Mouse (Mus musculus): ENCODE measurements at regions not wholly inside any gene's neighbourhood (a gene's known extent, or its start where the extent isn't known, plus 50 kb on each side); places are given as distances from the start of the nearest gene placed in this dataset.

DNA sequence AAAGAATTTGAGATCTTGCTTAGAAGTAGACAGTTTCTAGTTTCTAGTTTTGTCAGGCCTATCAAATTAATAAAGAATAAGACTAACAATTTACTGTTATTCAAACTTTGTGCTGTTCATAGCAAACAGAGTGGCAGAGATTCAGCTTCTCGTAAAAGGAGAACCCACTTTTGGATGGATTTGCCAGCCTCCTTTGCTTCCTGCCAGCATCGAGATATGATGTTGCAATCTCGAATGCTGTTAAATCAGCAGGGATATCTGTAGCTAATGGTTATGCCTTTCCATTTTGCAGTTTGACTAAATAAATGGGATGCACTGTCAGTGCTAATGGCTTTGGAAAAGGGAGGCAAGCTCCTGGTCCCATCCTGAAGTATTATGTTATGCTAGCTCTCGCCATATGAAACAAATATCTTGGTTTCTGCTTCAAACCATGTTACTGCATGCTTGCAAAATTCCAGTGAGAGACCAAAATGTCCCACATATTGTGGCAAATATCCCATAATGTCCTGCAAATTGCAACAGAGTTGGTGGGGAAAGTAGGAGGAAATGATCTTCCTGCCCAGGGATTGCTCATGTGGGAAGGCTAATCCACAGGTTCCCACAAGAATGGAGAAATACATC, 199.9 kb upstream of the Zeb2 start:
- DNase-seq = no peak

DNA sequence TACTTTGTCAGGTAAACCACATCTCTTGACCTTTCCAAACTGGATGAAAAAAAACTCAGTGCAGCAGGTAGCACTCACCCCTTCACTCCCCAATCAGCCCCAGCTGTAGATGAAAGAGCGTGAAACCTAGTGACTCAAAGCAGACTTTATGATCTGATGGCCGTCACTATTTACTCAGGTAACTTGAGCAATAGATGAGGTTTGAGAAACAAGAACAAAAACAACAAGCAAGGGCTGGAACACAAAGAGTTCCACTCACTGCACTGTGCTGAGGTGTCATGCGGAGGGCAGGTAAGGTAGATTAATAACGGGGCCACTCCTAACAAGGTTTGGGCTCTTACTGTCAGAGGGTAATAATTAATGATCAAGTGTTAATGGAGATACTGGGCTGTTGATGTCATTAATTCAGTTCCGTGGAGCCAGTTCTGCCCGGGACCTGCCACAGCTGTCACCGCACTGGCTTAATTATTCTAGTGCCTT, 170.4 kb upstream of the Zeb2 start:
- DNase-seq = no peak

DNA sequence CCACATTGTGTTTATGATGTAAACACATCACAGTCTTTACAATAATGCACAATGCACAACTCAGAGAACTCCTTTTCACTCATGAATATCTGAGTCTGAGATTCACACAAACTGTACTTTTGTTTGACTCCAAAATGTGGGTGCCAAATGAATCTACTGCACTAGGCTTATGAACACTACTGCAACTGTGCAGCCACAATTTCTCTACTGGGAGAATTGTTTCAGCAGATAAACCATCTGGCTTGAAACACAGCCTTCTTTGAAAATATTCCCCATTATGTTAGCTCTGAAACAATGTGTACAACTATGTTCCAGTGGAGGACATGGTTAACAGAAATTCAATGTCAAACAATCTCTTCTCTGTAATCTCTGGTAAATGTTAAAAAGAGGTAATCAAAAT, 166.6 kb upstream of the Zeb2 start:
- DNase-seq = no peak

DNA sequence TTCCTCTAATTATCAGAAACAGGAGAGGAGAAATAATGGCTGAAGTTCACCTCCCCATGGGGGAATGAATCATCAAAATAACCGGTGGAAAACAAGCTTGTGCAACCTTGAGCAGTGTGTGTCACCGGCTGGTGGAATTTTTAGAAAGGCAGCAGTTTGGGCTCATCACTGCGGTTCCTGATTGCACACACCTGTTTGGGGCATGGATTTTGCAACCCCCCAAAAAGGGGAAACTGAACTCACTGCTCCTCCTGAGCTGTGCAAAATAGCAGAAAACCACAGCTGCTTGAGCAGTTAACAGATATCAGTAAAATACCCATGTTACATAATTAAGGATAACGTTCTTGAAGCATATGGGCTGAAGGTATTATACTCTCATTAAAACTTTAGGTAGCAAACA, 162.3 kb upstream of the Zeb2 start:
- peak; percentile 22 for DNase-seq

DNA sequence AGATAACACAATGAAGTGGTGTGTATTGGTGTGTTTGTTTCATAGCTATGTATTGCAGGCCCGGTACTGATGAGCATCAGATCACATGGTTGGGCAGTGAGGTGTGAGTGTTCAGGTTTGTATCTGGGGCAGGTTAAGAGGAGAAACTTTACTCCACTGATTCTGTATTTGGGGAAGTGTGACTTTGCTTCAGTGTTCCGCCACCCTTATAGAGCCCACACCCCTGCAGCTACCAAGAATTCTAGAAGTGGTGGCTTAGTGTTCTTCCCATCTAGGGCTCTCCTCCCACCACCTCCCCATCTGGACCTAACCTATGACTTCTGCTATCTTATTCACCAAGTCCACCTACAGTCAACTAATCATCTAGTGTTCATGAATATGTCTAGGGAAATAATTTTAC, 160.4 kb upstream of the Zeb2 start:
- DNase-seq = no peak

DNA sequence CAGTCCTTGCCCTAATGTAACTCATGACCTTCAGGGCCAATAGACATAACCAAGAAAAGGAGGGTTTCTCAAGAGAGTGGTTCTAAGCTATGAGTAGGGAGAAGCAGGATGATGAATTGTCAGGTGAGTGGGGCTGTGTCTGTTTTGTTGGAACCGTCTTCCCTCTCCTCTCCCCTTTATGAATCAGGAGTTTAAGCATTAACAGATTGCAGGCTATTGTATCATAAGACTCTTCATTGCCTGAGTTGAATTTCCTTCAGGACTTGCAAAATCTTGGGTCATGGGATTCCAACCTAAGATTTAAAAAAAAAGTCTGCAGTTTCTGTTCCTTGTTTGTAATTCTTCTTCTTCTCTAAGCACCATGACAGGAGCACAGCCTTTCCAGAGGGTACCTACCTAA, 159.5 kb upstream of the Zeb2 start:
- no peak for DNase-seq

- no peak for DNase-seq
These were observed 152.8 kb upstream of the Zeb2 start for GRCm38 (mm10) chr2:45270035-45270434.

GRCm38 (mm10) chr2:45265819-45266218, 148.6 kb upstream of the Zeb2 start:
- DNase-seq = no peak

DNA sequence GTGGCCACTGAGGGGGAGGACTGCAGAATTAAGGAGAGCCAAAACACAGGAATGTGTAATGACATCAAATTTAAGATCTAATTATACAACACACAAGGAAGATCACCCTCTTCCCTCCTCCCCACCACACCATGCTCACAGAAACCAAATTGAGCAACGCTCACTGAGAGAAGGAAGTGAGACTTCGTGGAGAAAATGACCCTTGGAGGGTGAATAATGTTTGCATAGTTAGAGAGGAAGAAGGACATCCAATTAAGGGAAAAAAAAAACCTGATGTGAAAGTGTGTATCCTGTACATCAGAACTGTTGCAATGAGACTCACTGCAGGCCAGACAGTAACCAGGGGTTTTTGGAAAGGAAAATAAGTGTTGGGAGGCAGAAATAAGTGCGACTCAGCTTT, 144.8 kb upstream of the Zeb2 start:
- no peak for DNase-seq

- no peak for DNase-seq
These were observed 141.7 kb upstream of the Zeb2 start for GRCm38 (mm10) chr2:45258897-45259296.

- no peak for DNase-seq
These were observed 139.2 kb upstream of the Zeb2 start for GRCm38 (mm10) chr2:45256373-45256772.

DNA sequence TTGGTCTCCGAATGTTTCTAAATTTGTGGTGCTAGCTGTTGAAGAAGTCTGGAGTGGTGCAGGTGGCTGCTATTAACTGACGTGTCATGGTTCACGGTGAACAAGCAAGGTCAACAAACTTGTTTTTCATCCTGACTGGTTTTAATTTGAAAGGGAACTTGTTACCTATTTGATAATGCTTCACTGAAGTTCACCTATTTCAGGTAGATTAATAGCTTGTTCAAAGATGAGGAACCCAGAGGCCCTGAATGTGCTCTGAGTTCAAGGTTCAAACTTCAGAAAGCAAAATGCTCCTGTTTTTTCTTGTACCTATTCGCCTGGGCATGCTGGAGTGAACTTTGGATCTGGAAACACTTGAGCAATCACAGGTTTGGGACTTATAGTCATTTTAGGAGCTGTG, 136.7 kb upstream of the Zeb2 start:
- no peak for DNase-seq

GRCm38 (mm10) chr2:45252321-45252720, 135.1 kb upstream of the Zeb2 start:
- DNase-seq = no peak

DNA sequence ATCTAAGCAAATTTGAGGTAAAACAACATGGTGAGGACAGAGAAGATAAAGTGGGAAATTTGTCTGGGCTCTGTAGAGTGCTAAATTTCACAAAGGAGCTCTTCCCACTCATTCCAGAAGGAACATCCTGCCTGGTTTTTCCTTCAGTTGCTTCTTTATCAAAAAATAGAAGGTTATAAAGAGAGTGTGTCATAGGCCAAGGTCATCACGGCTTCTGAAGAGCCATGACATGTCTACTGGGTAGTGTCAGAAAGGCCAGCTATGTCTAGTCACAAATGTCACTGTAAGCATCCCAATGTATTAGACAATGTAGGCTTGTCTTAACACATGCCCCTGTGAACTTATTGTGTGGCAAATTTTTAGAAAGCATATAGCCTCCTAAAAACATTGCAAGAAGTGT, 132.5 kb upstream of the Zeb2 start:
- DNase-seq = no peak

GRCm38 (mm10) chr2:45246061-45246945, 129.1 kb upstream of the Zeb2 start:
- DNase-seq = no peak

- no peak for DNase-seq
These were observed 128.3 kb upstream of the Zeb2 start for GRCm38 (mm10) chr2:45245506-45245905.

DNA sequence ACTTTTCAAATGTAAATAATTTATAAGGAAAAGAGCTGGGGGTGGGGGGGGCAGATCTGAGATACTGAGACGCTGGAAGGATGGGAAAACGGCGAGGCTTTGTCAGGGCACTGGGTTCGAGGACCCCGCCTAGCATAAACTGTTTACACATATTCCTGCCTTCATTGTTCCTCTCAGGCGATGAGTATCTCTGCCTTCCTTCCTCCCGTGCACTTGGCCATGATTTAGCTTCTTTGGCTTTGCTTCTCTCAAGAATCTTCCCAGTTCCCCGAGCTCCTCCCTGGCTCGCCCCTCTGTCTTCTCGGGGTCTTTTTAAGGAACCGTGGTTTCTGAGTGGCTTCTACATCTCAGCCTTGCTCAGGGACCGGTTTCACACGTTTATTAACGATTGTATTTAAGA, 127.3 kb upstream of the Zeb2 start:
- DNase-seq = no peak

DNA sequence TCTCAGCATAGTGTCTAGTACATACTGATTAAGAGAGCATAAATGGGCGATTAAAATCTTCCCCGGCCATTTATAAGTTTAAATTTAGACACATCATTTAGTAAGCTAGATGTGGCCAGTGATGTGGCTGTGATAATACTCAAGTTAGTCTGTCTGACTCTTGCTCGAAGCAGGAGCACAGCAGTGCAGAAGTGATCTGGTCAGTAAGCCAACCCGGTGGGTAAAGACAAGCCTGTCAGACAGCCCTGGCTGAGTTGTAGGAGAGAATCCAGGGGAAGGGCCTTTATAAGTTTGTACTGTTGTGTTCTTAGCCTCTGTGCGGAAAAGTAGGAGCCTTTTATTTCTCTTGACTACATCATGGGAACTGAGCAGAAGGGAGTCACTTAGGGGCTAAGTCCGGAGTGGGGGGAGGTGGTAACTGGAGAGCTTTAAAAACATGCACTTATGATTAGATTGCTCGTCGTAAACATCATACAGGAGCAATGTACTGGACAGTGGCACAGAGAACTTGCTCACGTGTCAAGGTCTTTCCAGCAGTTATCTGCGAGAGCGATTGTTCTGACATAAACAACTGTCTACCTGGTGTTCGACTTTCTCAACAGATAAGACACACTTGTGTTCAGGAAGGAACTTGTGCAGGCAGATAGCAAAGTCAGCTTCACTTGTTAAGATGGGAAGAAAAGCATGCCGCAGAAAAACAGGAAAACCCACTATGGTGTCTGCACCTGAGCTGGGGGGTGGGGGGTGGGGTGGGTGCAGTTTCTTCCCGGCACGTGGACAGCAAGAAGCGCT, 122.5 kb upstream of the Zeb2 start:
- DNase-seq = peak; percentile 27

- DNase-seq = no peak
These were observed 121.8 kb upstream of the Zeb2 start for GRCm38 (mm10) chr2:45239001-45239400.

- DNase-seq = no peak
These were observed 119.0 kb upstream of the Zeb2 start for GRCm38 (mm10) chr2:45236168-45236700.

- no peak for DNase-seq
These were observed 117.0 kb upstream of the Zeb2 start for GRCm38 (mm10) chr2:45234148-45234547.

- DNase-seq = no peak
These were observed 113.4 kb upstream of the Zeb2 start for GRCm38 (mm10) chr2:45230351-45231209.
